Mouse (Mus musculus): ENCODE data around the gene Ubr4.

- TF ChIP-seq ZC3H11A (IDR thresholded peaks at IDR 0.05; ENCODE audit: borderline replicate concordance, low read depth, low read length) (0 out of 2 replicates have a peak, but pooled peaks have one; percentile 0), MAFK (IDR thresholded peaks at IDR 0.05; ENCODE audit: insufficient read depth, low read depth, low read length) (no peak), HCFC1 (IDR thresholded peaks at IDR 0.05; ENCODE audit: borderline replicate concordance, insufficient read depth, low read length) (no peak), ZNF384 (IDR thresholded peaks at IDR 0.05; ENCODE audit: low read depth, low read length) (no peak), CHD2 (IDR thresholded peaks at IDR 0.05; ENCODE audit: low read depth, low read length) (no peak)
Measured at GRCm38 (mm10) chr4:139505716-139506115, 153.3 kb downstream of the Ubr4 start.

Measured in ES-E14 (cell line).